Mouse (Mus musculus): ENCODE measurements at regions not wholly inside any gene's neighbourhood (a gene's known extent, or its start where the extent isn't known, plus 50 kb on each side); places are given as distances from the start of the nearest gene placed in this dataset.

GRCm38 (mm10) chr6:51701253-51702020 is 177.7 kb downstream of the Snx10 start:
- no peak for DNase-seq

DNA sequence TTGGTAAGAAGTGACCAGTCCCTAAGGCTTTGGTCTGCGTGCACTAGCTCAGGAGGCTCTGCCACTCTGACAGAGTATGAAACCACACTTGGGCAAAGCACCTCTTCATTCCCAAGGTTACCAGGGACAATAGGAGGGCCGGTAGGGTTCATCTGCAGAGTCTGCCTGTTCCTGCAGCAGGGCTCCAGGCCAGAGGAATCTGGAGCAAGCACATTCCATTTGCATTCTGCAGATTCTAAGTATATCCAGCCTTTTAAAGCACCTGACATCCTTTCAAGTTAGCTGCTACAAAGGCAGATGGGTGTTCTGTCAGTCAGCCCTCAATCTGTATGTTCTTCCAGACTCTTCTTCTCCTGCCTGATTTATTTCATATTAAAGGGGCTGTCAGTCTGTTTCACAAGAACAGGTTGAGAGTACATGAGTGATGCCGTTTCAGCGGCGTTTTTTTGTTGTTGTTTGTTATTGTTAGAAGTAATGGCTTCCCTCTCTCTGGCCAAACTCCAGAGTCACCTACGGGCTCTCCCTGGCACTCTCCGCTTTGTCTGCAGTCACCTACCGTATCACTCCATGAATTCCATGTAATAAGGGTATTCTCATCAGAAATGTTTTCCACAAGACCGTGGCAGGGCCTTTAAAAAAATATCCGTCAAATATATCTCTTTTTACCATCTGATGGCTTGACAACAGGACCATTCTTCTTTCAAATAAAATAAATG is 178.9 kb downstream of the Snx10 start:
- DNase-seq = no peak

- no peak for DNase-seq
These were observed 184.3 kb downstream of the Snx10 start for GRCm38 (mm10) chr6:51708011-51708410.

DNA sequence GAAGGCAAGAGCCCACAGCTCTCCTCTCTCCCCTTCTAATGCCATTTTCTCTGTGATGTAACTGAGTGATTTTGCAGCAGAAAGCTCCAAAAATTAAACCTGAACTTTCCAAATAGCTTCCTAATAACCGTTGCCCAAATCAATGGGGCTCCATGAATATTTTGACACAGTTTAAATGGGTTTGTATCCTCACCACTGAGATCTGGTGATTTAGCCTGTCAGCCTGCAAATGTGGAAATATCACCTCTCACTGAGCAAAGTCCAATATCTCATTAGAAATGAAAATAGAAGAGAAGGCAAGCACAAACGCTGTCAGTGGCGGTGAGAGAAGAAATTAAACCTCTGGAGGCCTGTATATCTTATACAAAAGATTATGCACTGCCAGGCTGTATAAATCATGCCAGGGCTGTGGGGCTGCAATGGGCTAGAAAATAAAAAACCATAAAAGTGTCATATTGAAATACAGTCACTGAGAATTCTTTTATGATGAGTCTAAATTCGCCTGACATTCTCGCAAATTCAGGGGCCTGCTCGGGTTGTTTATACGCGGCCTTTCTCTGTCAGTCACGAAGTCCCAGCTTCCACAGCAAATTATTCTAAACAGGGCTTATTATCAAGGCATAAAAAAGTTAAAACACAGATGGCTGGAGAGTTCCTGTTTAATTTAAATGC is 185.1 kb downstream of the Snx10 start:
- DNase-seq = no peak

DNA sequence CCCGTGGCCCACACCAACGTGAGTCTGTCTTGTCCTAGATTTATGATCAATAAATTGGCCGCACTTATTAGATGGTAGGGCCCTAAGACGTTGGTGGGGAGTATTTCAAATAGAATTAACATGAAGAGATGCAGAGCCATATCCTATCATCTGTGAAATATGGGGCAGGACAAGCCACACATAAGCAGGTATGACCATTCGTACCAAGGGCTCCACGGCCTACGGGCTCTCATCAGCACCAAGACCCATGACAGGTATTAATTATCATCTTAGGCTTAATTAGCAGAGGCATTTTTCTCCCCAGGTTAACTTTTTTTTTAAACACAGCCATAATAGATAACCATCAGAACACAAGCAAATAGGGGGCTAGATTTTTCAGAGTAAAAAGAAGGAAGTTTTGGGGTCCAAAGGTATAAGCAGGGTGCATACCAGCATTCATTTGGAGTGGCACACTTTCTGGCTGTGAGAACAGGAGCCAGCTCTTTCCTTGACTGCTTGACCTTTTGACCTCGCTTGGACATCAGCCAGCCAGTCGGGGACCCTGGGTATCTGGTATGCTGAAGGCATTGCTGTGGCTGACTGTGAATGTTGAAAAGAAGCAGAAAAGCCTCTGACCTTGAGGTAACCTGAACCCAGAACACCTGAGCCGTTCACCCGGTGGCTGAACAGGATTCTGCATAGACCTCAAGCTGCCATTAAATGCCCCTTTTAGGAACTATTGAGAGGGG is 185.8 kb downstream of the Snx10 start:
- no peak for DNase-seq

GRCm38 (mm10) chr6:51710153-51710552 is 186.5 kb downstream of the Snx10 start:
- no peak for DNase-seq

DNA sequence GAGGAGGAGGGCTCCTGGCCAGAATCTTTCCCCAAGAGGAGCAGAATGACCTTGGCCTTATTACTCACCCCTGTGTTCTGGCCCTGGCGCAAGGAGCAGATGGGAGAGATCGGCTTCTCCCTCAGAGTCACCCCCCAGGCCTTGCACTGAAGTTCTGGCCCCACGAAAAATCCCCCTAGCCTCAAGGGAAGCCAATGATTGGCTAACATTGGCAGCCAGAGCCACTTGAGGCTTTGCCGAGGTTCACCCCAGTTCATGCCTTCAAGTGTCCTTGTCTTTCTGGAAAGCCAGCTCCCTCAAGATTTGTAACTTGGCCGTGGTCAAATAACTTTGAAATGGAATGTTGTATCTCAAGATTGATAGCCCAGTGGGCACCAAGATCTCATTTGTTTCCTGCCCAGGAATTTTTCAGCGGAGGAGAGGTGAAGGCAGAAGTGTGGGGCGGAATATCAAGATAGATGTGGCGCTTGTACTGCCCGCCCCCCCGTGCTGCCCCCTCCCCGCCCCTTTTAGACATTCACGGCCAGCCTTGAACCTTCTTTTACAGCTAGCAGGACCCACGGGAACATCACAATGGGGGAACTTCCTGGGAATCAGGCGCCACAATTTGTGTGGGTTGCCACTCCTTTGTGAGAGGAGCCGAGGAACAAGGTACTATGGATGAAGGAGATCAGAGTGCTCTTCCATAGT is 187.4 kb downstream of the Snx10 start:
- no peak for DNase-seq

GRCm38 (mm10) chr6:51711616-51711970 is 187.9 kb downstream of the Snx10 start:
- DNase-seq = no peak

GRCm38 (mm10) chr6:51715158-51715840 is 191.6 kb downstream of the Snx10 start:
- no peak for DNase-seq

- no peak for DNase-seq
These were observed 193.7 kb downstream of the Snx10 start for GRCm38 (mm10) chr6:51717386-51717785.

- DNase-seq = no peak
These were observed 197.0 kb downstream of the Snx10 start for GRCm38 (mm10) chr6:51720705-51721104.

DNA sequence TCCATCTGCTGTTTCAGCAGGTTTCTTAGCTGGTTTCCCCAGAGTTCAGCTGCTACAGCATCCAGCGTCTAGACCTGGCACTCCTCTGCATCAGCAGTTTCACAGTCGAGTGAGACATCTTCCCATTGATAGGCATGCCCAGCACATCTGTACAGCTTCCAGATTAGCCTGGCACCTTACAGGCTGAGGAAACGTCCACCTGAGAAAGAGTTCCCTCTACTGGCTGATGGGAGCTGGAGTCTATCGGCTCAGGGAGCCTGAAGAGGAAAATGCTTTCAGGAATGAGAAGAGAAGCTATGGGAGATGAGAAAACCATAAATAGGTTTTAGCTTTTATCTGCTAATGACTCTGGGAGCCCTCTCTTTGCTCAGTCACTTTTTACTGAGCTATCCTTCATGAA is 199.4 kb downstream of the Snx10 start:
- no peak for DNase-seq

DNA sequence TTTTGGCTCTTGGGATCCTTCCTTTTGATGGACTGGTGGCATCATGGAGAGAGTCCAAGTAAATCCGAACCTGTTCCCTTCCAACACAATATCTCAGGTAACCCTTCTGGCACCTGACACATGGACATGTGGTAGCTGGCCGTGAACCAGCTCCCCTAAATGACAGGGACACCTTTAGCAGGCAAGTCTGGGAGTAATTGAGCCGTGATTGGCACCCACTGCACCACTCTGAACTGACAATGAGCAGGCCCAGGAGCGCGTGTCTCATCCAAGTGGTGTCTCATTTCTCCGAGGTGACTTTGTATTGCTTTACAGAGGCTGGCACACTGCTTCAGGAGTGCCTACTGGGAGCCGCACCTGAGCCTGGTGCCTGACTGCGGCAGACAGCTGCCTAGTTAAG is 203.5 kb downstream of the Snx10 start:
- DNase-seq = no peak

GRCm38 (mm10) chr6:51728816-51729562 is 205.3 kb downstream of the Snx10 start:
- no peak for DNase-seq

DNA sequence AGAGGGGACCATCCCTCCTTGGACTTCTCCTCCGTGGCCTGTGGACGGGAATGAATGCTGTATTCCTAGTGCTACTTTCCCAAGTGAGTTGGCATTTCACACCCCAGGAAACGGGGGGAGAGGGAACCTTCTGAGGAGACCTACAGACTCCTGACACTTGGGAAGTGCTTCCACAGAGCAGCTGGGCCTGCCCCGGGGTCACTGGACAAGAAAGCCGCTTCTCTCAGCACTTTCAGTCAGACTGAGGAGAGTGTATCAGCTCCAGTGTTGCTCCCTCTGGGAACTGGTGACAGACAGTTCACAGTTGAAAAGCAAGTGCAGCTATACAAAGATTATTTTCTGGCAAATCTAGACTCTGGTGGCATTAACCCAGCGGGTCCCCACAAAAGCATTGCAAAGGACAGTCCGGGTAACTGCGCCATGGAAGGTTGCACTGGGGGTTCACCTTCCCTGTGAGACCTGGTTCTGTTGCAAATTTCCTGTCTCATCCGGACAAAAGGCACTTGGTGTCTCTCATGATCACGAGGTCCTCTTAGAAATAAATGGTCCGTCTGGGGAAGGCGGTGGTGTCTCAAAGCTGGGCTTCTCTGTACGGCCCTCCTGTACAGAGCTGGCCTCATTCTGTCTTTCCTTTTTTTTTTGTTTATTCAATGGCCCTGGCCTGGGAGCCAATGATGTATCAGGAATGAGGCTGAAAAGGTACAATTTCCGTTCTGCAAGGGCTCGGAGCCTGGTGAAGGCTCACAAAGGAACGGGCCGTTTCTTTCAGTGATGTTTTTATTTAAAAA is 207.1 kb downstream of the Snx10 start:
- no peak for DNase-seq

- DNase-seq = no peak
These were observed 208.7 kb downstream of the Snx10 start for GRCm38 (mm10) chr6:51732298-51732895.

DNA sequence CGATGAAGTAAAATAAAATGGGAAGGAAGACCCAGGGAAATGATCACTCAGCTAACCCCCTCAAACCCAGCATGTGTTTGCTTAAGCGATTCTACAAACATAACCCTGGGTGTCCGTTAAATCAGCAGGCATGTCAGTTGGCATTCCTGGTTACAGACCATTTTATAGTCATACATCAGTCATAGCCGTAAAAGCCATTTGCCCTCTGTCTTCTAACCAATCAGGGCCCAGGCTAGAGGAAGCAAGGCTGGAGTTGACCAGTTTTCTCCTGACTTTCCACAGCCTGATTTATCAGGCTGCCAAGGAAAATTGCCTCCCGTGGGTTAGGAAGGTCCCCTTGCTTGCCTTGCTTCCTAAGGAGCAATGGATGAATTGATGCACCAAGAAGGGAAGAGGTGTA is 212.3 kb downstream of the Snx10 start:
- DNase-seq = no peak

DNA sequence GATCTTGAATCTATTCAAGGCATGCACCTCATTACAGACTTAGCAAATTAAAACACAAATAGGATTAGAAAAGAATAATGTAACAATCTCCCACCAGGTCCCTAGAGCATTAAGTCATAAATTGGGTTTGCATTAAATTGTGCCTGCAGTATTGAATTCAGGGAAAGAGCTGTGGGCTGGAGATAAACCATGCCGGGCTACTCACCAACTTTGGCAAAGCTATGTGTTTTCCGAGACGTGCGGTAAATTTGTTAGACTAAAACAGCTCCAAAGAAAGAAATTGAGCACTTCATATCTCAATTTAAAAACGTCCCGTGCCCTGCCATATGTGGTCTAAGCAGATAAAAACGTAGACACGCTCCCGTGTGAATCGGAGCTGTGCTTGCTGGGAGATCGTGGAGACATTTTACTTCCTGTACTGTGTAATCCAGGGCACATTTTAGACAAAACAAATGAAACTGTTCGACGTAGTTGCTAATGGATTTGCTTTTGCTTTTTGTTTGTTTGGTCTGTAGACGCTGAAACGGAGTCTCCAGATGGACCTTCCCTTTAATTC is 219.5 kb downstream of the Snx10 start:
- DNase-seq = no peak

DNA sequence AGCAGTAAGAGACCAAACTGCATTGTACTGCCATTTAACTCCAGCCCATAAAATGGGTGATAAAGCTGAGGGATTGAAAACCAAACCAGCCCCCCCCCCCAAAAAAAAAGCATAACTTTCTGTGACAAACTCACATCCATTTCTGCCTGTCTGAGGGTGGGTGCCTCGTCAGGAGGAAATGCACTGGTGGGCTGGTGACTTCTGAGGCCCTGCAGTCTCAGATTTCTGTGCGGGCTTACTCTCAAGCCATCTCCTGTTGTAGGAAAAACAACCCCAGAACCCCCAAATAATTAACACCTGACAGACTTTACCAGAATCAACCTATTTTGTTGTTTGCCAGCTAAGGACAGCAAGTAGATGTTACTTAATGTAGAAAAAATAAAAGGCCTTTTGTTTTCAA is 220.9 kb downstream of the Snx10 start:
- no peak for DNase-seq

Measured in gastrocnemius, postnatal 10 days (tissue).